Mouse (Mus musculus): Measurements from ENCODE around the gene Zfyve1. TPM values are rescaled to one million over a fixed set of nuclear protein-coding genes. Genes with fewer than 3 reads are reported as not detected.

Zfyve1 gene
- polyA plus RNA-seq, 1 experiment from 2014 or later = 37.0 TPM

DNA sequence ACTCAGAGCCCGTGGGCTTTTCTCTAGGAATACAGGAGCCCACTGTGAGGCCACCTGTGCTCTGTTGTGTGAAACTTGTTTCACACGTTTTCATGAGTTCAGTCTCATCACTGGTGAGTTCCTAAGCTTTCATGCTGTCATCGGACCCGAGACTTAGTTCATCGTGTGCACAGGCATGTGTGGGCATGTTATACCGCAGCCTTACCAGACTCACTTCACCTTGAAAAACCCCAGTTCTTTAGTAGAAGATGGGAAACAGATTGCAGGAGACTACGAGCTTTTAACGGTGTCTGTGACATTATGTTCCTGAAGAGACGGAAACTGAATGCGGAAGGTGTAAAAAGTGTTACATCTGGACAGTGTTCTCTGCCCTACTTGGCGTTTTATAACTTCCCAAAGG lies 61.6 kb downstream of the Zfyve1 start:
- H3K9ac ChIP-seq (replicated peaks) = no peak overlapping the region
- no peaks in the 10 kb centered on the region for H3K27me3 ChIP-seq
- H3K4me2 ChIP-seq (replicated peaks) = no peak overlapping the region
- no peak overlapping the region for H3K27ac ChIP-seq (replicated peaks)
- H3K9me3 ChIP-seq = no peaks in the 10 kb centered on the region
- peaks cover 10% of the 10 kb centered on the region; the same call in 1 of the 2 replicates for H3K4me1 ChIP-seq
- peaks cover 60% of the 10 kb centered on the region for H3K36me3 ChIP-seq
- no peak for ATAC-seq (ENCODE audit: low FRiP score, low read depth)
- WGBS = 91% methylated on average over 11 of the region's 11 CpGs
- H3K4me3 ChIP-seq = no peak overlapping the region

DNA sequence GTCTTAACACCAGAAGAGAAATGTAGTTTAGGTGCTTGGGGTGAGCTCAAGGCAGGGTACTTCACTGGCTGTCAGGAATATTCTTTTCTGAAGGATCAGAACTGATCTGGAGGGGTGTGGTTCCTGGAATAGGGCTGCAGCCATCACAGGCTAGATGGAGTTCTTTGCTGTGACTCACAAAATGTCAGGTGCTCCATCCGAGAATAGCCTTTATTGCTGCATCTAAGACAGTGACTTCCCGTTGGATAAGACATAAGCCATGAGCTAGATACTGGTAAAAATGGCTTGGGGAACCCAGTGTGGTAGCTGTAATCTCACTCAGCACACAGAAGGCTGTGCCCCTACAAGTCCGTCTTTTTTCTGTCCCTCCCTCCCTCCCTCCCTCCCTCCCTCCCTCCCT lies 62.8 kb downstream of the Zfyve1 start:
- H3K36me3 ChIP-seq = peaks cover 49% of the 10 kb centered on the region
- no peak overlapping the region for H3K4me2 ChIP-seq (replicated peaks)

DNA sequence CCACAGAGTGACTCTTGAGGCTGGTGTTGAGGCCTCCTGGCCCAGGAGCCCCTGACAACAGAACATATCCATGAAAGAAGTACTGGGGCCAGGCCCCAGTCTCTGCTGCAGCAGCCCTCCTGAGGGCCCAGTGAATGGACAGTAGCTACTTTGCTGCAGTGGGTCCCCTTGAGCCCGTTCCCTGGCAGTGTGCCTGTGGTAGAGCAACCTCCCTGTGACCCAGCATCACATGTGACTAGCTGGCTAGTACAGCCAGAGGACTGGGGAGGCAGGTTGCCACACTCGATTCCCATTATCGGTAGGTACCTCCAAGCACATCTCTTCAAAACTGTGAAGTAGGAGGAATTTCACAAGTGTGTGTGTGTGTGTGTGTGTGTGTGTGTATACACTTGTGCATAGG lies 64.1 kb downstream of the Zfyve1 start:
- Histone ChIP-seq H3K36me3 (peaks cover 39% of the 10 kb centered on the region), H3K27me3 (no peaks in the 10 kb centered on the region), H3K27ac (replicated peaks) (no peak overlapping the region), H3K9ac (replicated peaks) (no peak overlapping the region), H3K4me3 (no peak overlapping the region), H3K9me3 (no peaks in the 10 kb centered on the region), H3K4me1 (peaks cover 10% of the 10 kb centered on the region; the same call in 1 of the 2 replicates), H3K4me2 (replicated peaks) (no peak overlapping the region)
- ATAC-seq (ENCODE audit: low FRiP score, low read depth) = no peak
- WGBS = 94% methylated on average over 3 of the region's 3 CpGs

More for the DNA sequence above, 62.8 kb downstream of the Zfyve1 start:
- Histone ChIP-seq H3K27ac (replicated peaks) (no peak overlapping the region), H3K4me1 (peaks cover 10% of the 10 kb centered on the region; the same call in 1 of the 2 replicates), H3K4me3 (no peak overlapping the region), H3K27me3 (no peaks in the 10 kb centered on the region), H3K9me3 (no peaks in the 10 kb centered on the region), H3K9ac (replicated peaks) (no peak overlapping the region)
- ATAC-seq (ENCODE audit: low FRiP score, low read depth) = no peak
- 83% methylated on average over 3 of the region's 3 CpGs for WGBS

- Histone ChIP-seq H3K4me2 (replicated peaks) (no peak overlapping the region), H3K4me3 (no peak overlapping the region), H3K9ac (replicated peaks) (no peak overlapping the region), H3K27ac (replicated peaks) (no peak overlapping the region), H3K4me1 (peaks cover 10% of the 10 kb centered on the region; the same call in 1 of the 2 replicates), H3K27me3 (no peaks in the 10 kb centered on the region), H3K9me3 (no peaks in the 10 kb centered on the region), H3K36me3 (peaks cover 30% of the 10 kb centered on the region)
- ATAC-seq (ENCODE audit: low FRiP score, low read depth) = no peak
- 92% methylated on average over 6 of the region's 6 CpGs for WGBS
Measured at GRCm38 (mm10) chr12:83531992-83532391, 65.0 kb downstream of the Zfyve1 start.

- H3K4me3 ChIP-seq = no peak overlapping the region
- ATAC-seq (ENCODE audit: low FRiP score, low read depth) = no peak
- no peak overlapping the region for H3K4me2 ChIP-seq (replicated peaks)
- no peak overlapping the region for H3K9ac ChIP-seq (replicated peaks)
- no peaks in the 10 kb centered on the region for H3K9me3 ChIP-seq
- H3K36me3 ChIP-seq = peaks cover 13% of the 10 kb centered on the region; the same call in 1 of the 2 replicates
- H3K27me3 ChIP-seq = no peaks in the 10 kb centered on the region
- no peak overlapping the region for H3K27ac ChIP-seq (replicated peaks)
- H3K4me1 ChIP-seq = no peaks in the 10 kb centered on the region
- 91% methylated on average over 5 of the region's 5 CpGs for WGBS
Measured at GRCm38 (mm10) chr12:83528665-83529064, 68.4 kb downstream of the Zfyve1 start.

DNA sequence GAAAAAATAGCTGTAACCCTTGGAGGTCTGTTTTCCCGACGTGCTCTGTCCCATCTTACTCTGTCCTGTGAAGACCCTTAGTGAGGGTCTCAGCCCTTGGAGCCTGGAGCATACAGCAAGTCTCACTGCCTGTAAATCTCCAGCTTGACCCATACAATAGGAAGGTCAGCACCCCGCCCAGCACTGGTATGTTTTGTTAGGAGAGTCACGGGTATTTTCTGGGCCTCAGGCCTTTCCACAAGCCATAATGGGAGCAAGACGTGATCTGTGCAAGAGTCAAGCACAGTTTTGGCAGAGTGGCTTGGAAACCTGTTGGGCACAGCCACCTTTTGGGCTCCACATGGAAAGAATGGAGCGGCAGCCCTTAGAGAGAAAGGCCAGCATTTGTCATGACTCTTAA lies 69.2 kb downstream of the Zfyve1 start:
- H3K36me3 ChIP-seq = peaks cover 9% of the 10 kb centered on the region; the same call in 1 of the 2 replicates
- 67% methylated on average over 6 of the region's 6 CpGs for WGBS
- H3K4me1 ChIP-seq = no peaks in the 10 kb centered on the region
- no peak overlapping the region for H3K4me2 ChIP-seq (replicated peaks)
- H3K27ac ChIP-seq (replicated peaks) = no peak overlapping the region
- no peak overlapping the region for H3K4me3 ChIP-seq
- no peaks in the 10 kb centered on the region for H3K9me3 ChIP-seq
- no peak for ATAC-seq (ENCODE audit: low FRiP score, low read depth)
- H3K9ac ChIP-seq (replicated peaks) = no peak overlapping the region
- H3K27me3 ChIP-seq = no peaks in the 10 kb centered on the region

DNA sequence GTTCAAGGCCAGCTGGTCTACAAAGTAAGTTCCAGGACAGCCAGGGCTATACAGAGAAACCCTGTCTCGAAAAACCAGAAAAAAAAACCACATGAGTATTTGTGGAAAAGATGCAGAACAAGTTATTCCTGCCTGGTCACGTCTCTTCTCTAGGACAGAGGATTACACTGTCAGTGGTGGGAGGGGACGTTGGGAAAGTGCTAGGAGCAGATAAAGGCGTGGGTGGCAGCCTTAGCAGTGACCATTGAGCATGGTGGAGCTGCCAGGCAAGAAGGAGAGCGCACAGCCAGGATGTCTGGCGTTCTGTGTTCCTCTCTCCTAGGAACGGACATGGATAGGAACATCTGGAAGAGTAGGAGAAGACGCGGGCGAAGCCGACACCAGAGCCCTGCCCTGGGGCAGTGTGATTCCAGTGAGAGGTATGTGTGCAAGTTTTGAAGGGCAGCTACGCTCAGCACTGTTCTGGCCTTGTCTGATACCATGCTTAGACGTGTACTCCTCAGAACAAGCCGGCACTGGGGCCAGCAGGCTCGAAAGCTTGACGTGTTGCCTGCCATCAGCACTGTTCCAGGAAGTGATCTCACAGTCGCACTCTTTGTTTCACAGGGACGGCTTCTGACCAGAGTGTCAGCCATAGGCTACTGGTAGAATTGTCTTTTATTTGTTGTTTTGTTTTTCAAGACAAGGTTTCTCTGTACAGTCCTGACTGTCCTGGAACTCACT lies 71.0 kb downstream of the Zfyve1 start:
- Histone ChIP-seq H3K4me3 (no peak overlapping the region), H3K27ac (replicated peaks) (no peak overlapping the region), H3K4me2 (replicated peaks) (no peak overlapping the region), H3K27me3 (no peaks in the 10 kb centered on the region), H3K9ac (replicated peaks) (no peak overlapping the region), H3K36me3 (no peaks in the 10 kb centered on the region), H3K4me1 (peaks cover 10% of the 10 kb centered on the region), H3K9me3 (no peaks in the 10 kb centered on the region)
- 84% methylated on average over 18 of the region's 18 CpGs for WGBS
- ATAC-seq (ENCODE audit: low FRiP score, low read depth) = no peak

DNA sequence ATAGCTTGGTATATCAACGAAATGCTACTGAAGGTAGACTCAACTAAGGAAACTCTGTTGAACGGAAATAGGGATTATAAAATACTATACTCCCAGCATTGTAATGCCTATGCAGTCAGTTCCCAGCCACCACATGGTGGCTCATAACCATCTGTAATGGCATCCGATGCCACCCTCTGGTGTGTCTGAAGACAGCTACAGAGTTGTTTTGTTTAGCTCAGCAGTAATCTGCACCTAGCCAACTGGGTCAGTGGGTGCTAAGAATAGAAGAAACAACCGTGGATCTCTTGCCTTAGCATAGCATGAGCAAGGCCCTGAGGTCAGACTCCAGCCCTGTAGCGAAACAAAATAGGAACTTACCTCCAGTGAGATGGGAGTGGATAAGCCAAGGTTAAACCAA lies 72.7 kb downstream of the Zfyve1 start:
- H3K36me3 ChIP-seq = no peaks in the 10 kb centered on the region
- no peak overlapping the region for H3K4me3 ChIP-seq
- H3K9ac ChIP-seq (replicated peaks) = no peak overlapping the region
- H3K9me3 ChIP-seq = no peaks in the 10 kb centered on the region
- H3K4me1 ChIP-seq = peaks cover 14% of the 10 kb centered on the region
- 81% methylated on average over 5 of the region's 5 CpGs for WGBS
- H3K27ac ChIP-seq (replicated peaks) = no peak overlapping the region
- 0 out of 2 replicates have a peak, but pooled peaks cover 3% of the 10 kb centered on the region for H3K27me3 ChIP-seq
- ATAC-seq (ENCODE audit: low FRiP score, low read depth) = no peak
- H3K4me2 ChIP-seq (replicated peaks) = no peak overlapping the region

- H3K27ac ChIP-seq (replicated peaks) = no peak overlapping the region
- no peak for ATAC-seq (ENCODE audit: low FRiP score, low read depth)
- H3K4me3 ChIP-seq = no peak overlapping the region
- H3K9me3 ChIP-seq = no peaks in the 10 kb centered on the region
- no peak overlapping the region for H3K9ac ChIP-seq (replicated peaks)
- peaks cover 14% of the 10 kb centered on the region for H3K4me1 ChIP-seq
- WGBS = 79% methylated on average over 4 of the region's 4 CpGs
- H3K4me2 ChIP-seq (replicated peaks) = no peak overlapping the region
- no peaks in the 10 kb centered on the region for H3K36me3 ChIP-seq
- H3K27me3 ChIP-seq = 0 out of 2 replicates have a peak, but pooled peaks cover 4% of the 10 kb centered on the region
Measured at GRCm38 (mm10) chr12:83523892-83524291, 73.1 kb downstream of the Zfyve1 start.

DNA sequence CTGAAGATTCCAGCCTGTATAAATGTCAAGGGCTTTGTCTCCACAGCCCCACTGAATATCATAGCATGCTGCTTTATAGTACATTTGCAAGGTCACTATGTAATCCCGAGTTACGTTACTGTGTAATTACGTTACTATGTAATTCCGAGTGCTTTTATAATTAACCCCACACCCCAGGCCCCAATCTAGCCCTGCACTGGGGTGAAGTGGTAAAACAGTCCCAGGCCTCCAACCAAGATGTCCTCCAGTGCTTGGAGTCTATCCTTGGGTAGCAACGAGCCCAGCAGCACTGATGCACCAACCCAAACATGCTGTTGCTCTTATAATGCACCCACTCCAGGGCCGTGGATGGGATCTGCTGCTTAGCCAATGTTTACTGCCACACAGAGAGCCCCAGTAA lies 74.0 kb downstream of the Zfyve1 start:
- H3K9ac ChIP-seq (replicated peaks) = no peak overlapping the region
- 83% methylated on average over 6 of the region's 6 CpGs for WGBS
- H3K4me3 ChIP-seq = no peak overlapping the region
- no peak overlapping the region for H3K27ac ChIP-seq (replicated peaks)
- peaks cover 14% of the 10 kb centered on the region for H3K4me1 ChIP-seq
- no peak overlapping the region for H3K4me2 ChIP-seq (replicated peaks)
- H3K36me3 ChIP-seq = no peaks in the 10 kb centered on the region
- H3K9me3 ChIP-seq = no peaks in the 10 kb centered on the region
- no peak for ATAC-seq (ENCODE audit: low FRiP score, low read depth)
- H3K27me3 ChIP-seq = 0 out of 2 replicates have a peak, but pooled peaks cover 4% of the 10 kb centered on the region

- no peaks in the 10 kb centered on the region for H3K9me3 ChIP-seq
- no peaks in the 10 kb centered on the region for H3K36me3 ChIP-seq
- WGBS = 51% methylated on average over 8 of the region's 8 CpGs
- peak overlapping the region; percentile 73 for H3K4me2 ChIP-seq (replicated peaks)
- no peak overlapping the region for H3K27ac ChIP-seq (replicated peaks)
- H3K4me1 ChIP-seq = peaks cover 14% of the 10 kb centered on the region
- H3K27me3 ChIP-seq = 0 out of 2 replicates have a peak, but pooled peaks cover 4% of the 10 kb centered on the region
- peak overlapping the region; percentile 74 for H3K4me3 ChIP-seq
- H3K9ac ChIP-seq (replicated peaks) = peak overlapping the region; percentile 72; the same call in 1 of the 2 replicates
- ATAC-seq (ENCODE audit: low FRiP score, low read depth) = no peak
Measured at GRCm38 (mm10) chr12:83521083-83521482, 75.9 kb downstream of the Zfyve1 start.

DNA sequence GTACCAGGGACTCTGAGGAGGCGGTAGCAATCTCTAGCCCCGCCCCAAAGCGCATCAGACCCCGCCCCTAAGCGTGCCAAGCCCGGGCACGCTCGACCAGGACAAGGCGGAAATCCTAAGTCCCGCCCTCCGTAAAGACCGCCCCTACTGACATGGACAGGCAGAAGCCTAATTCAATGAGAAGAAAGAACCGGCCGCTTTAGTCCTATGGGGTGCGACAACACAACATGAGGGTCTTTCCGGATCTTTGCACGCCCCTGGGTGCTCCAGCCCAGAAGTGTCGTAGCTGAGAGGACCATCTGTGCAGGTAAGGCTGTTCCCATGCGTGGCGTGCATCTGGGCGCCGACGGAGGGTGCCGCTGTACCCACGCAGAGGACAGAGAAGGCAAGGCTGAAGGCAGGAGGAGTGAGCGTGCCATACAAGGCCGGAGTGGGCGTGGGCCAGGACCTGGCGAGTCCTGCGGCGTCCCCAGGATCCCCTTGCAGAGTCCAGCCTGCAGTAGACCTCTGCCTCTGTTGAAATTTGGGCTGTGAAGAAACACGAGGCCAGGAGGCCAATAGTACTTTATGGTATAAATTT lies 76.6 kb downstream of the Zfyve1 start, which contains the start of gene Dcaf4:
Gene Dcaf4 (plus strand): TSS at position 156 of the 580 bp plus-strand sequence.
- H3K36me3 ChIP-seq = no peaks in the 10 kb centered on the region
- peaks cover 14% of the 10 kb centered on the region for H3K4me1 ChIP-seq
- ATAC-seq (ENCODE audit: low FRiP score, low read depth) = peak; percentile 99
- H3K27me3 ChIP-seq = 0 out of 2 replicates have a peak, but pooled peaks cover 4% of the 10 kb centered on the region
- no peaks in the 10 kb centered on the region for H3K9me3 ChIP-seq
- peak within 1 kb of the TSS; percentile 61; the same call in 1 of the 2 replicates for H3K27ac ChIP-seq (replicated peaks)
- peak within 1 kb of the TSS; percentile 73 for H3K4me2 ChIP-seq (replicated peaks)
- peak within 1 kb of the TSS; percentile 72 for H3K9ac ChIP-seq (replicated peaks)
- under 1% methylated on average over 32 of the region's 32 CpGs for WGBS
- peak within 1 kb of the TSS; percentile 74 for H3K4me3 ChIP-seq
